Mouse (Mus musculus) heart, adult 2 months (tissue): Measurements from ENCODE around the gene Stxbp6.

Experiments
- CTCF ChIP-seq: fragments of 200-600 bp; IDR thresholded peaks from 2 replicates; pipeline ENCODE4 v1.8.1; 2022; ENCODE audit warnings: antibody characterized with exemption, mild to moderate bottlenecking, moderate library complexity
- POLR2A ChIP-seq: fragments of 200-500 bp; IDR thresholded peaks from 2 replicates; pipeline ENCODE4 v1.6.1; 2011; ENCODE audit warnings: mild to moderate bottlenecking, low read depth, low read length, control low read depth; ENCODE audit not compliant: insufficient read depth

GRCm38 (mm10) chr12:44953121-44953520 lies 121.4 kb downstream of the Stxbp6 start:
- TF ChIP-seq POLR2A (no peak), CTCF (no peak)
